Mouse (Mus musculus): ENCODE data around the gene Btbd35f9. TPM values are rescaled to one million over a fixed set of nuclear protein-coding genes. Genes with fewer than 3 reads are reported as not detected.
"Not testable (repeated sequence)": the region's sequence is repeated elsewhere in the genome, so short reads cannot be mapped to it uniquely, and the experiment has no call there.

The Btbd35f9 gene
- polyA plus RNA-seq (2015; fragmentation: Nextera tagmentation; extraction: Ambion mirVana) = not detected in 2 replicates

GRCm38 (mm10) chrX:34161399-34161798 is at the start of gene Btbd35f9:
TSS of gene Btbd35f9 (minus strand) at chrX:34161499.
- no CpG with 5 or more reads among the region's 5 CpGs for WGBS

More at GRCm38 (mm10) chrX:34161399-34161798, at the start of gene Btbd35f9:
- H3K27me3 ChIP-seq (replicated peaks; ENCODE audit: control insufficient read depth, insufficient read depth, low read length); H3K9me3 ChIP-seq (ENCODE audit: control insufficient read depth); H3K4me1 ChIP-seq (replicated peaks; ENCODE audit: control insufficient read depth, insufficient read depth, low read length); ATAC-seq; H3K4me2 ChIP-seq (replicated peaks; ENCODE audit: low read depth); H3K36me3 ChIP-seq (ENCODE audit: control insufficient read depth, insufficient read depth); H3K9ac ChIP-seq (ENCODE audit: low read depth, low read length); H3K4me3 ChIP-seq (ENCODE audit: low read depth, low read length); H3K27ac ChIP-seq (ENCODE audit: low read depth, low read length): not testable (repeated sequence)

Other genes with a start within 250 kb of the Btbd35f9 start
- not detected in 2 replicates for gene Btbd35f6, start 205.0 kb downstream of the Btbd35f9 start, polyA plus RNA-seq (2015; fragmentation: Nextera tagmentation; extraction: Ambion mirVana)
- not detected in 2 replicates for gene Gm21870, start 174.7 kb downstream of the Btbd35f9 start, polyA plus RNA-seq (2015; fragmentation: Nextera tagmentation; extraction: Ambion mirVana)
- gene Spin2g, start 77.2 kb upstream of the Btbd35f9 start, polyA plus RNA-seq (2015; fragmentation: Nextera tagmentation; extraction: Ambion mirVana) = not detected in 2 replicates